Mouse (Mus musculus) heart, embryonic 12.5 days (tissue): ENCODE measurements at regions not wholly inside any gene's neighbourhood (a gene's known extent, or its start where the extent isn't known, plus 50 kb on each side); places are given as distances from the start of the nearest gene placed in this dataset.

Experiments used
- ATAC-seq: fragments of 200-750 bp; cut with Nextera tagmentation; 2 replicates; pipeline ENCODE4 v1.8.0; 2017; ENCODE audit warnings: moderate TSS enrichment, moderate library complexity; ENCODE audit not compliant: insufficient number of reproducible peaks, low FRiP score
- H3K27ac ChIP-seq: fragments of 300-500 bp; sonication (generic); 2 replicates; pipeline ENCODE4 v1.5.1; 2016; ENCODE audit warnings: mild to moderate bottlenecking, moderate library complexity; ENCODE audit not compliant: poor library complexity, severe bottlenecking
- H3K27me3 ChIP-seq: fragments of 300-500 bp; sonication (generic); replicated peaks from 2 replicates; pipeline ENCODE4 v1.6.1; 2016; ENCODE audit warnings: mild to moderate bottlenecking, moderate library complexity
- H3K36me3 ChIP-seq: fragments of 300-500 bp; sonication (generic); 2 replicates; pipeline ENCODE4 v1.6.1; 2016; ENCODE audit warnings: mild to moderate bottlenecking, moderate library complexity
- H3K4me1 ChIP-seq: fragments of 300-500 bp; sonication (generic); replicated peaks from 2 replicates; pipeline ENCODE4 v1.6.1; 2016; ENCODE audit warnings: mild to moderate bottlenecking
- H3K4me2 ChIP-seq: fragments of 300-500 bp; sonication (generic); 2 replicates; pipeline ENCODE4 v1.6.1; 2016; ENCODE audit warnings: mild to moderate bottlenecking, moderate library complexity
- H3K4me3 ChIP-seq: fragments of 300-500 bp; sonication (generic); 2 replicates; pipeline ENCODE4 v1.5.1; 2016; ENCODE audit warnings: mild to moderate bottlenecking
- H3K9ac ChIP-seq: fragments of 300-500 bp; sonication (generic); 2 replicates; pipeline ENCODE4 v1.6.1; 2016; ENCODE audit warnings: mild to moderate bottlenecking, moderate library complexity
- H3K9me3 ChIP-seq: fragments of 300-500 bp; sonication (generic); replicated peaks from 2 replicates; pipeline ENCODE4 v1.6.1; 2016; ENCODE audit warnings: mild to moderate bottlenecking, moderate library complexity
- WGBS: fragments of 180-500 bp; shearing (Covaris S2); methylation state at CpG from one replicate; pipeline ENCODE4 v1.1.7; 2016; 5-methylcytosine and 5-hydroxymethylcytosine counted together

DNA sequence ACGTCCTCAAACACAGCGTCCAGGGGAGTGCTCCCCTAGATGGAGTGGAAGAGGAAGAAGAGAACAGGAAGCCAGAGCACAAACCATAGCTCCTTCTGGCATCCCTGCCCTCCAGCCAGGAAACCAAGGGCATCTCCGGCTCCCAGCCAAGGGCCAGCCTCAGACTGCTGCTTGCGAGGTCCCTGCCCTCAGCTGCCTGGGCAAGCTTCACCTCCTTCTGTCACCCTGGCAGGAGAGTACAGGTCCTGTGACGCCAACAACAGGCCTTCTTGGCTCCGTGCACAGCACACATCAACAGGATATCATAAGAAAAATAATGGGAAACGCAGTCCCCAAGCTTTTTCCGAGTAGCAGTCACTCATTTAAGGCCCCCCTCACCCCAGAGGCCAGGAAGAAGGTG is 212.9 kb upstream of the Mocs1 start:
- H3K9ac ChIP-seq, result no peak overlapping the region
- ATAC-seq, result no peak
- H3K27me3 ChIP-seq, result peaks cover 4% of the 10 kb centered on the region; the same call in 1 of the 2 replicates
- no peak overlapping the region for H3K4me2 ChIP-seq
- WGBS, result 57% methylated on average over 8 of the region's 8 CpGs
- no peak overlapping the region for H3K27ac ChIP-seq
- H3K36me3 ChIP-seq, result no peaks in the 10 kb centered on the region
- no peaks in the 10 kb centered on the region for H3K9me3 ChIP-seq
- H3K4me1 ChIP-seq, result no peaks in the 10 kb centered on the region
- H3K4me3 ChIP-seq, result no peak overlapping the region

DNA sequence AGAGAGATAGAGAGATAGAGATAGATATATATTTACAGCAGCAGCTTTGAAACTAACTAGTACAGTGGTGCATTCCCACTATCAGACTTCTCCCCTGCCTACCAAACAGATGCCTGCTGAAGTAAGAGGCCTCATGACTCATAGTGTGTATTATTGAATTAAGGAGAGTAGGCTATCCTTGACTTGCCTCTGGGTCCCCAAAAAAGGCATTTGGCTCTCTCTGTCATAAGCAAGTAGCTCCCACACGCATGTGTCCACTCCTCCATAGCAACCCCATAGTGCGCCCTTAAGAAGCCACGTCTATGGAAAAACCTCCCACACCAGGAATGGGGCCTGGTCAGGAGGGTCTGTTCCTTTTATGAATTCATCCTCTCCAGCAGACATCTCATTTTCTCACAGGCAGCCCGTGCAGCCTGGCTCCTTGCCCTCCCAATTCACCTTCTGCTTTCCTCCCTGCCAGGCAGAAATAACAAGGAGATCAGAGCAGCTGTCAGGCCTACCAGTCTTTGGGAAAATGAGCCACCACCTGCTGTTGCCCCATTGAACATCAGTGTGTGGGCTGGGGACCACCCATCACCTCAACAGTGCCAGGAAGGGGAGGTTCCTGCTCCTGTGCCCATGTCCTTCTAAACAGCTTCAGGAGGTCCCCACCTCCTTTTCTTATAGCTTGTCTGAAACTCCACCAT is 208.5 kb upstream of the Mocs1 start:
- no peaks in the 10 kb centered on the region for H3K9me3 ChIP-seq
- no peak overlapping the region for H3K4me2 ChIP-seq
- no peak overlapping the region for H3K27ac ChIP-seq
- no peaks in the 10 kb centered on the region for H3K4me1 ChIP-seq
- WGBS, result 76% methylated on average over 4 of the region's 4 CpGs
- no peaks in the 10 kb centered on the region for H3K36me3 ChIP-seq
- no peak overlapping the region for H3K4me3 ChIP-seq
- no peak overlapping the region for H3K9ac ChIP-seq
- no peak for ATAC-seq
- peaks cover 5% of the 10 kb centered on the region; the same call in 1 of the 2 replicates for H3K27me3 ChIP-seq

GRCm38 (mm10) chr17:49223212-49223611 is 204.9 kb upstream of the Mocs1 start:
- H3K4me2 ChIP-seq, result no peak overlapping the region
- no peak overlapping the region for H3K4me3 ChIP-seq
- H3K4me1 ChIP-seq, result peaks cover 13% of the 10 kb centered on the region
- H3K27ac ChIP-seq, result no peak overlapping the region
- WGBS, result 69% methylated on average over 7 of the region's 7 CpGs
- no peaks in the 10 kb centered on the region for H3K9me3 ChIP-seq
- H3K27me3 ChIP-seq, result peaks cover 5% of the 10 kb centered on the region
- H3K9ac ChIP-seq, result no peak overlapping the region
- H3K36me3 ChIP-seq, result no peaks in the 10 kb centered on the region
- no peak for ATAC-seq

GRCm38 (mm10) chr17:49223651-49224050 is 204.5 kb upstream of the Mocs1 start:
- WGBS, result 56% methylated on average over 2 of the region's 2 CpGs
- no peaks in the 10 kb centered on the region for H3K9me3 ChIP-seq
- no peak overlapping the region for H3K27ac ChIP-seq
- no peak overlapping the region for H3K9ac ChIP-seq
- H3K4me2 ChIP-seq, result no peak overlapping the region
- H3K4me3 ChIP-seq, result no peak overlapping the region
- H3K4me1 ChIP-seq, result peaks cover 13% of the 10 kb centered on the region
- peaks cover 5% of the 10 kb centered on the region for H3K27me3 ChIP-seq
- ATAC-seq, result no peak
- H3K36me3 ChIP-seq, result no peaks in the 10 kb centered on the region

GRCm38 (mm10) chr17:49225255-49226015 is 202.7 kb upstream of the Mocs1 start:
- 54% methylated on average over 9 of the region's 9 CpGs for WGBS
- Histone ChIP-seq H3K9me3 (no peaks in the 10 kb centered on the region), H3K9ac (no peak overlapping the region), H3K4me2 (0 out of 2 replicates have a peak overlapping the region, but pooled peaks have one; percentile 14), H3K27ac (peak overlapping the region; percentile 53), H3K4me1 (peaks cover 13% of the 10 kb centered on the region), H3K27me3 (peaks cover 5% of the 10 kb centered on the region; the same call in 1 of the 2 replicates), H3K36me3 (no peaks in the 10 kb centered on the region), H3K4me3 (no peak overlapping the region)
- ATAC-seq, result peak; percentile 61

DNA sequence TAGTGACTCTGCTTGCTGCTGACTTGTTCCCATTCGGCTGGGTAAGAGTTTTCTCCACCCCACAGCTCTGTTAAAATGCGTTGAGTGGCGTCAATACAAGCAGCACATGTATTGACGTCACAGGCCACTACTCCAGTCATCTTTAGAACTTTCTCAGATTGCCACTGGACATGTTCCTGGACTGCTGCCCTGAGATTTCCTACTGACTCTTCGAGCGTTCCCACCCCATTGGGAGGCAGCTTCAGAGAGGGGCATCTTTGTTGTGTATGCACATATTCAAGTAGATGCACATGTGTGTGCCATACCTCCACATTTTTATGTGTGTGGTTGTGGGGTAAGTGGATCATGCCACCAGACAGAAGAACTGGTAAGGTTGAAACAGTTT is 202.2 kb upstream of the Mocs1 start:
- H3K9ac ChIP-seq, result no peak overlapping the region

DNA sequence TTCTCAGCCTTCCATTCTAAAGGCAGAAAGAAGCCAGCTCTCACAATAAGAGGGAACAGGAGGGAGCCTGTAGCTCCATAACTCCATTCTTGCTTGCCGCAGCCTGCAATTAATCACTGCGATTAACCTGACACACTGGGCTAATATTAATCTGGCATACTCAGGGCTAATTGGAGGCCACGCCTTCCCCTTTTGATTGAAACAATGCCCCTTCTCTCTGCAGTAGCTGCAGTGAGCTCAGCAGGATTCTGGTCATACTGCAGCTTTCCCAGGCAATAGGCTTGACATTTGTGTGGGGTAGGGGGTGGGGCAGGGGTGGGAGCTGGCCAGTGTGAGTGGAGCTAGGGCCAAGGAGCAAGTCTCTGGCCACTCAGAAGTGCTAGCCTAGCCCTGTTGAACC is 196.9 kb upstream of the Mocs1 start:
- Histone ChIP-seq H3K4me3 (no peak overlapping the region), H3K9me3 (no peaks in the 10 kb centered on the region), H3K4me1 (peaks cover 18% of the 10 kb centered on the region), H3K4me2 (no peak overlapping the region), H3K27ac (peak overlapping the region; percentile 6; the same call in 1 of the 2 replicates), H3K9ac (no peak overlapping the region), H3K27me3 (no peaks in the 10 kb centered on the region; the same call in 1 of the 2 replicates), H3K36me3 (no peaks in the 10 kb centered on the region)
- ATAC-seq, result 0 out of 2 replicates have a peak, but pooled peaks have one; percentile 56
- 73% methylated on average over 3 of the region's 3 CpGs for WGBS

More for the DNA sequence above, 202.2 kb upstream of the Mocs1 start:
- 56% methylated on average over 6 of the region's 6 CpGs for WGBS
- ATAC-seq, result 0 out of 2 replicates have a peak, but pooled peaks have one; percentile 12
- Histone ChIP-seq H3K4me2 (0 out of 2 replicates have a peak overlapping the region, but pooled peaks have one; percentile 14), H3K4me3 (no peak overlapping the region), H3K36me3 (no peaks in the 10 kb centered on the region), H3K9me3 (no peaks in the 10 kb centered on the region), H3K27me3 (peaks cover 5% of the 10 kb centered on the region; the same call in 1 of the 2 replicates), H3K4me1 (peaks cover 19% of the 10 kb centered on the region), H3K27ac (peak overlapping the region; percentile 53)

- peaks cover 5% of the 10 kb centered on the region; the same call in 1 of the 2 replicates for H3K27me3 ChIP-seq
- ATAC-seq, result no peak
- H3K4me3 ChIP-seq, result no peak overlapping the region
- peaks cover 9% of the 10 kb centered on the region for H3K4me1 ChIP-seq
- no peak overlapping the region for H3K27ac ChIP-seq
- H3K4me2 ChIP-seq, result no peak overlapping the region
- H3K9ac ChIP-seq, result no peak overlapping the region
- no peaks in the 10 kb centered on the region for H3K36me3 ChIP-seq
- peaks cover 2% of the 10 kb centered on the region; the same call in 1 of the 2 replicates for H3K9me3 ChIP-seq
Observed at GRCm38 (mm10) chr17:49240097-49240496, 188.1 kb upstream of the Mocs1 start.

GRCm38 (mm10) chr17:49243419-49243818 is 184.7 kb upstream of the Mocs1 start:
- H3K27me3 ChIP-seq, result peaks cover 5% of the 10 kb centered on the region; the same call in 1 of the 2 replicates
- no peak overlapping the region for H3K4me2 ChIP-seq
- no peaks in the 10 kb centered on the region for H3K36me3 ChIP-seq
- peaks cover 9% of the 10 kb centered on the region for H3K4me1 ChIP-seq
- no peak overlapping the region for H3K9ac ChIP-seq
- peak overlapping the region; percentile 63 for H3K27ac ChIP-seq
- 0 out of 2 replicates have a peak, but pooled peaks have one; percentile 39 for ATAC-seq
- no peak overlapping the region for H3K4me3 ChIP-seq
- peaks cover 6% of the 10 kb centered on the region; the same call in 1 of the 2 replicates for H3K9me3 ChIP-seq
- 17% methylated on average over 2 of the region's 2 CpGs for WGBS

DNA sequence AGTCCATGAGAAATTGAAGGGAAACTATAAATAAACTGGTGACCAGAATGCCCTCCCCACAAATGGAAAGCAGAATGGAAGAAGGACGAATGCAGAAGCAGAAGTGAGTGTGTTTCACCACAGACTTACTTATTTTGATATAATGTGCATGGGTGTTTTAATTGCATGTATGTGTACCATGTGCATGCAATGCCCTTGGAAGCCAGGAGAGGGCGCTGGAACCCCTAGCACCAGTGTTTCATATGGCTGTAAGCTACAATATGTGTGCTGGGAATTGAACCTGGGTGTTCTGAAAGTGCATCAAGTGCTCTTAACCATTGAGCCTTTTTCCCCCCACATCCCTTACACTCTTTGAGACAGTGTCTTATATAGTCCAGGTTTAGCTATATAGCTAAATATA is 183.1 kb upstream of the Mocs1 start:
- no peak for ATAC-seq
- Histone ChIP-seq H3K9me3 (peaks cover 6% of the 10 kb centered on the region; the same call in 1 of the 2 replicates), H3K4me1 (peaks cover 9% of the 10 kb centered on the region), H3K4me3 (no peak overlapping the region), H3K9ac (no peak overlapping the region), H3K4me2 (no peak overlapping the region), H3K27me3 (peaks cover 1% of the 10 kb centered on the region; the same call in 1 of the 2 replicates), H3K27ac (no peak overlapping the region), H3K36me3 (no peaks in the 10 kb centered on the region)
- WGBS, result 48% methylated on average over 2 of the region's 2 CpGs

DNA sequence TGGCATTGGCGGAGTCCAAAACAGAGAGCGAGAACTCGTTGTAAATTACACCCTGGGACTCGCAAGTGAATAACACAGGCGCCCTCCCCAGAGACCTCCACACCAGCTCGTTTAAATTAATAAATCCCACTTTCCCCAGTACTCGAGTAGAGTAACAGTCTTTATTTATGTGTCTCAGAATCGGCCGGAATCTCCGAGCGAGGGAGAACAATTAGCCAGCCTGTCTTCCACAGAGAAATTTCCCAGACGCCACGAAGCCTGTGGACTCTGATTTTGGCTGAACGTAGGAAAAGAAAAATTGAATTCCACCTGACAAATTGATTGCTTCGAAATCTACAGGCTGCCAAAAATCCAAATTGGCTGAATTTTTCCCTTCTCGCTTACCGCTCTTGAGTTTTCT is 180.9 kb upstream of the Mocs1 start:
- ATAC-seq, result no peak
- WGBS, result 73% methylated on average over 17 of the region's 17 CpGs
- Histone ChIP-seq H3K9ac (no peak overlapping the region), H3K36me3 (no peaks in the 10 kb centered on the region), H3K27ac (no peak overlapping the region), H3K9me3 (peaks cover 6% of the 10 kb centered on the region; the same call in 1 of the 2 replicates), H3K4me1 (peaks cover 9% of the 10 kb centered on the region), H3K27me3 (no peaks in the 10 kb centered on the region; the same call in 1 of the 2 replicates), H3K4me3 (no peak overlapping the region), H3K4me2 (no peak overlapping the region)
